Mouse (Mus musculus): ENCODE data around the gene Zfp334. TPM values are rescaled to one million over a fixed set of nuclear protein-coding genes. Genes with fewer than 3 reads are reported as not detected.

Gene Zfp334
- polyA plus RNA-seq, 1 experiment = 7.3 TPM

DNA sequence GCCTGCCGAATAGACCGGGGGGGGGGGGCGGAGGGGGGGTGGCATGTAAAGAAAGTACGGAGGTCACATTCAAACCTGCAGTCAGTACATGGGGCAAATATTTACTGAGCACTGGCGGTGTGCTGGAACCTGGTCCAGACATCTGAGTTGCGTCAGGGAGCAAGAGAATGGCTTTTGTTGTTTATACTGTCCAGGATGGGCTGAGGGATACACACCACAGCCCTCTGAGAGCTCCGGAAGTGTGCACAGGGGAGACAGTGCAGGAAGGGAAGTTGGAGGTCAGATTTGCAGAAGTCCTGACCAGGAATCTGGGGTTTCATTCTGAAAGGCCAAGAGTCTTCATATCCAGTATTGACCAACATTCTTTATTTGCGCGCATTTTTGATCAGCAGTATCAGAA is 16.9 kb upstream of the Zfp334 start:
- Histone ChIP-seq H3K4me1 (ENCODE audit: control insufficient read depth, insufficient read depth, low read length) (no peaks in the 10 kb centered on the region), H3K27ac (ENCODE audit: insufficient read depth, low read length) (no peak overlapping the region), H3K9me3 (replicated peaks; ENCODE audit: control insufficient read depth, insufficient read depth, low read length, poor library complexity, severe bottlenecking) (no peaks in the 10 kb centered on the region), H3K9ac (ENCODE audit: low read depth, poor library complexity, severe bottlenecking) (no peak overlapping the region), H3K4me3 (ENCODE audit: low read depth, low read length) (no peak overlapping the region), H3K27me3 (ENCODE audit: control insufficient read depth, insufficient read depth, low read length, poor library complexity, severe bottlenecking) (no peaks in the 10 kb centered on the region), H3K36me3 (ENCODE audit: control insufficient read depth, insufficient read depth, low read length, poor library complexity, severe bottlenecking) (no peaks in the 10 kb centered on the region)
- no peak for TF ChIP-seq POLR2A (IDR thresholded peaks at IDR 0.05; ENCODE audit: insufficient read depth, low read length)
- no peak for TF ChIP-seq EP300 (IDR thresholded peaks at IDR 0.05; ENCODE audit: insufficient read depth, low read depth, low read length)
- no peak for TF ChIP-seq CTCF (IDR thresholded peaks at IDR 0.05; ENCODE audit: low read depth, low read length)

DNA sequence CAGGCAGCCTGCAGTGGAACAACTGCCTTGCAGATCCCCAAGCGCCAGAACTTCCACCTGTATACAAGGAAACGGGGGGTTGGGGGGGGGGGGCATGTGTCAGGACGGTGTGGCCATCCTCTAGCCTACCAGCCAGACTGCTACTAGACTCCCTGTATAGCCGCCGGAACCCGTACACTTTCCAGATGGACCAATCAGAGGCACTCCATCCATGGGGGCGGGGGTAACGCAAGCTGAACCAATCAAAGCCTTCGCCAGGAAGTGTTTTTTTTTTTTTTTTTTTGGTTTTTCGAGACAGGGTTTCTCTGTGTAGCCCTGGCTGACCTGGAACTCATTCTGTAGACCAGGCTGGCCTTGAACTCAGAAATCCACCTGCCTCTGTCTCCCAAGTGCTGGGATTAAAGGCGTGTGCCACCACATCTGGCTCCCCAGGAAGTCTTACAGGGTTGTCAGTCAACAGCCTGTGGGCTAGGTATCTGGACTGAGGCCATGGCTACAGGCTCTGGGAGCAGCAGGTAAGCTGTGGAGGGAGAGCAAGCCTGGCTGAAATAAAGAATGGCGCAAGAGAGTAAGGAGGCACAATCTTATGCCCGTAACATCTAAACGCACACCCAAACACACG is 10.2 kb upstream of the Zfp334 start:
- Histone ChIP-seq H3K9me3 (replicated peaks; ENCODE audit: control insufficient read depth, insufficient read depth, low read length, poor library complexity, severe bottlenecking) (no peaks in the 10 kb centered on the region), H3K4me3 (ENCODE audit: low read depth, low read length) (peak overlapping the region; percentile 42), H3K4me1 (ENCODE audit: control insufficient read depth, insufficient read depth, low read length) (no peaks in the 10 kb centered on the region), H3K9ac (ENCODE audit: low read depth, poor library complexity, severe bottlenecking) (peak overlapping the region; percentile 49; the same call in 1 of the 2 replicates), H3K27ac (ENCODE audit: insufficient read depth, low read length) (no peak overlapping the region), H3K27me3 (ENCODE audit: control insufficient read depth, insufficient read depth, low read length, poor library complexity, severe bottlenecking) (no peaks in the 10 kb centered on the region), H3K36me3 (ENCODE audit: control insufficient read depth, insufficient read depth, low read length, poor library complexity, severe bottlenecking) (no peaks in the 10 kb centered on the region)
- TF ChIP-seq POLR2A (IDR thresholded peaks at IDR 0.05; ENCODE audit: insufficient read depth, low read length) = no peak
- no peak for TF ChIP-seq EP300 (IDR thresholded peaks at IDR 0.05; ENCODE audit: insufficient read depth, low read depth, low read length)
- no peak for TF ChIP-seq CTCF (IDR thresholded peaks at IDR 0.05; ENCODE audit: low read depth, low read length)

GRCm38 (mm10) chr2:165397502-165398163 is 9.6 kb upstream of the Zfp334 start:
- H3K9me3 ChIP-seq (replicated peaks; ENCODE audit: control insufficient read depth, insufficient read depth, low read length, poor library complexity, severe bottlenecking) = no peaks in the 10 kb centered on the region
- H3K27ac ChIP-seq (ENCODE audit: insufficient read depth, low read length) = no peak overlapping the region
- no peaks in the 10 kb centered on the region for H3K4me1 ChIP-seq (ENCODE audit: control insufficient read depth, insufficient read depth, low read length)
- H3K27me3 ChIP-seq (ENCODE audit: control insufficient read depth, insufficient read depth, low read length, poor library complexity, severe bottlenecking) = no peaks in the 10 kb centered on the region
- H3K9ac ChIP-seq (ENCODE audit: low read depth, poor library complexity, severe bottlenecking) = peak overlapping the region; percentile 49; the same call in 1 of the 2 replicates
- no peaks in the 10 kb centered on the region for H3K36me3 ChIP-seq (ENCODE audit: control insufficient read depth, insufficient read depth, low read length, poor library complexity, severe bottlenecking)
- H3K4me3 ChIP-seq (ENCODE audit: low read depth, low read length) = peak overlapping the region; percentile 42
- TF ChIP-seq POLR2A (IDR thresholded peaks at IDR 0.05; ENCODE audit: insufficient read depth, low read length) (no peak), EP300 (IDR thresholded peaks at IDR 0.05; ENCODE audit: insufficient read depth, low read depth, low read length) (no peak), CTCF (IDR thresholded peaks at IDR 0.05; ENCODE audit: low read depth, low read length) (no peak)

DNA sequence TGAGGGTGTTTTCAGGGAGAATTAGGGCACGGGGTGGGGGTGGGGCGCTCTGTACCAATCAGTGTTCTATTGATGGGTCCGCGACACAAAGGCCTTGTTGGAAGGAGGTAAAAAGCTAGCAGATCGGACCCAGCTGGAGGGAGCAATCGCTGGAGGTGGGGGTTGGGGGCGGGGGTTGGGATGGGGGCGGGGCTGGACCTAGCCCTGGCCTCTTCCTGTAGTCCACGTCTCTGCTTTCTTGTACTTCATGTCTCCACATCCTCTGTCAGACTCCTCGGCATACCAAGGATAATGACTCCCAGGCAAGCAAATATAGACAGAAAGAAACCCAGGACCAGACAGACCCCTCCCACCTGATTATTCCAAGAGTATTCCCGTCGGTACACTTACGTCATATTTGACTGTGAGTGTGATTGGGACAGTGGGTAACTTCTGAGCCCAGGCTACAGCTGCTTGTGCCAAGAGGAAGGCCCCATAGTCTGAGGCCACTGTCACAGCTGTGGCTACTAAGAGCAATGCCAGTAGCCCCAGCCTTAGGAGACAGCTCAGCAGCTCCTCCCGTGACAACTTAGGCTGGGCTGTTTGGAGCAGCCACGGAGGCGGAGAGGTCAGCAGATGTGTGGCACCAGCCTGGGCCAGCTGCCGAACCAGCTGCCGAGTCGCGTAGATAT is 8.9 kb upstream of the Zfp334 start:
- H3K36me3 ChIP-seq (ENCODE audit: control insufficient read depth, insufficient read depth, low read length, poor library complexity, severe bottlenecking) = no peaks in the 10 kb centered on the region
- H3K9me3 ChIP-seq (replicated peaks; ENCODE audit: control insufficient read depth, insufficient read depth, low read length, poor library complexity, severe bottlenecking) = no peaks in the 10 kb centered on the region
- TF ChIP-seq POLR2A (IDR thresholded peaks at IDR 0.05; ENCODE audit: insufficient read depth, low read length) (no peak), CTCF (IDR thresholded peaks at IDR 0.05; ENCODE audit: low read depth, low read length) (no peak), EP300 (IDR thresholded peaks at IDR 0.05; ENCODE audit: insufficient read depth, low read depth, low read length) (no peak)
- H3K4me1 ChIP-seq (ENCODE audit: control insufficient read depth, insufficient read depth, low read length) = no peaks in the 10 kb centered on the region
- 0 out of 2 replicates have a peak overlapping the region, but pooled peaks have one; percentile 49 for H3K9ac ChIP-seq (ENCODE audit: low read depth, poor library complexity, severe bottlenecking)
- no peak overlapping the region for H3K27ac ChIP-seq (ENCODE audit: insufficient read depth, low read length)
- no peaks in the 10 kb centered on the region for H3K27me3 ChIP-seq (ENCODE audit: control insufficient read depth, insufficient read depth, low read length, poor library complexity, severe bottlenecking)
- H3K4me3 ChIP-seq (ENCODE audit: low read depth, low read length) = peak overlapping the region; percentile 42

GRCm38 (mm10) chr2:165392156-165392555 is 4.1 kb upstream of the Zfp334 start:
- Histone ChIP-seq H3K9ac (ENCODE audit: low read depth, poor library complexity, severe bottlenecking) (no peak overlapping the region), H3K27me3 (ENCODE audit: control insufficient read depth, insufficient read depth, low read length, poor library complexity, severe bottlenecking) (no peaks in the 10 kb centered on the region), H3K9me3 (replicated peaks; ENCODE audit: control insufficient read depth, insufficient read depth, low read length, poor library complexity, severe bottlenecking) (no peaks in the 10 kb centered on the region), H3K36me3 (ENCODE audit: control insufficient read depth, insufficient read depth, low read length, poor library complexity, severe bottlenecking) (no peaks in the 10 kb centered on the region), H3K4me1 (ENCODE audit: control insufficient read depth, insufficient read depth, low read length) (no peaks in the 10 kb centered on the region), H3K4me3 (ENCODE audit: low read depth, low read length) (no peak overlapping the region), H3K27ac (ENCODE audit: insufficient read depth, low read length) (no peak overlapping the region)
- TF ChIP-seq CTCF (IDR thresholded peaks at IDR 0.05; ENCODE audit: low read depth, low read length) (no peak), EP300 (IDR thresholded peaks at IDR 0.05; ENCODE audit: insufficient read depth, low read depth, low read length) (no peak), POLR2A (IDR thresholded peaks at IDR 0.05; ENCODE audit: insufficient read depth, low read length) (no peak)

DNA sequence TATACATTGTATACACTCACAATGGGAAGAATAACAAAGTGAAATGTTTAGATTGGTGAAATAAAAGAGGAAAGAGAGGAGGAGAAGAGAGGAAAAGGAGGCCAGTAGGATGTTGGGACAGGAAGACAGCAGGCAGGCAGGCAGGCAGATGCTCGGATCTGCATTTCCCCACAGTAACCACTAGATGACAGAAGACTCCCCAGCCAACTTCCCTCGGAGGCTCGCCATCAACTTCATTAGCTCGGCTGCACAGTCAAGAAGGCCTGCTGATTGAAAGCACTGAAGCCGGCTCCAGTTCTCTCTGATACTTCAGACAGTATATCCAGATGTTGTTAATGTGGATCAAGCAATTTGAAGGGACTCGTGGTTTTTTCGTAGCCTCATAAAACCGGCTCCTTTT is 3.5 kb upstream of the Zfp334 start:
- Histone ChIP-seq H3K9ac (ENCODE audit: low read depth, poor library complexity, severe bottlenecking) (no peak overlapping the region), H3K4me3 (ENCODE audit: low read depth, low read length) (no peak overlapping the region), H3K36me3 (ENCODE audit: control insufficient read depth, insufficient read depth, low read length, poor library complexity, severe bottlenecking) (no peaks in the 10 kb centered on the region), H3K9me3 (replicated peaks; ENCODE audit: control insufficient read depth, insufficient read depth, low read length, poor library complexity, severe bottlenecking) (no peaks in the 10 kb centered on the region), H3K27me3 (ENCODE audit: control insufficient read depth, insufficient read depth, low read length, poor library complexity, severe bottlenecking) (no peaks in the 10 kb centered on the region), H3K27ac (ENCODE audit: insufficient read depth, low read length) (no peak overlapping the region), H3K4me1 (ENCODE audit: control insufficient read depth, insufficient read depth, low read length) (no peaks in the 10 kb centered on the region)
- TF ChIP-seq CTCF (IDR thresholded peaks at IDR 0.05; ENCODE audit: low read depth, low read length) (peak; percentile 80), POLR2A (IDR thresholded peaks at IDR 0.05; ENCODE audit: insufficient read depth, low read length) (no peak), EP300 (IDR thresholded peaks at IDR 0.05; ENCODE audit: insufficient read depth, low read depth, low read length) (no peak)
